Mouse (Mus musculus) heart, postnatal 0 days (tissue): ENCODE data around the gene A3galt2.

Experiments
- CTCF ChIP-seq: IDR thresholded peaks from 2 replicates; pipeline ENCODE4 v1.5.1; 2016; ENCODE audit warnings: antibody characterized with exemption, control low read depth, low read depth
- EP300 ChIP-seq: IDR thresholded peaks from 2 replicates; pipeline ENCODE4 v1.6.1; 2016; ENCODE audit warnings: antibody characterized with exemption, low read depth

DNA sequence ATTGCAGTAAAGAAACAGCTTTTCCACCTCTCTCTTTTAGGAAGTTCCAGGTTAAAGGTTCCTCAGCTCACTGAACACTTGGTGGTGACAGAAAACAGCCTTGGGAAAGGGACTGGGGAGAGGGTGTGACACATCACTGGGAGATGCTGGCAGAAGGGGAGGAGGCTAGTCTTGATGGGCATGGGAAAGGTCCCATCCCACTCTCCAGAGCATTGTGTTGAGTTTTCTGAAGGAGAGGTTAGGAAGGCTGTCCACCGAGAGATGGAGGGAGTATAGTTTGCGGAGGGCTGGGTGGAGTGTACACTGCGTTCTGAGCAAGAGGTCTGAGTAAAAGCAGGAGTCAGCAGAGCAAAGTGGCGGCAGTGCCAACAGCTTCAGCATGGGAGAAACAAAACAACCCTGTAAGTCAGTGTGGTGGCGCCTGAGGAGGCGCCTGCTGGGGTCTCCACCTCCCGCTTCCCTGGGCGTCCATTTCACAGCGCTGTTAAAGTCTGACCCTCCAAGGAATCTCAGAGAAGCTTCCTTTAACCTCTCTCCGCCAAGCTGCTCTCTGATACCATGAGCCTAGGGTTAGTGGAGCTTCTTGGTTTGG, 12.7 kb upstream of the A3galt2 start:
- TF ChIP-seq CTCF (no peak), EP300 (no peak)
